Mouse (Mus musculus): ENCODE measurements around the gene Me1.
"Not testable (repeated sequence)": the region's sequence is repeated elsewhere in the genome, so short reads cannot be mapped to it uniquely, and the experiment has no call there.

The Me1 gene

DNA sequence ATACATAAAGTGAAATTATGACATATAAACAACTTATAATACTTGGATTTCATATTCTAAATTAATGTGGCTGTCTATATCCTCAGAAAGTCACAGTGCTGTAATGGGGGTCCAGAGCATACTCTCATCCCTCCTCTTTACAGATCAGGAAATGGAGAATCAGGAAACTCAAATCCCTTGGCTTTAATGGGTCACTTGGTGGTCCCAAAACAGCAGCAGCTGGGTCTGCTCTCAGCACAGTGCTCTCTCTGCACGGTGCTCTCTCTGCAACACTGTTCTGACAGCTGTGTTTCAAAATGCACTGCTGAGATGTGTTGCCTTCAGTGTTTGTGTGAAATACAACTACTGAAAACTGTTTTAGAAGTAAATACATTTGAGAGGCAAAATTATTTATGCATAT is 43.6 kb downstream of the Me1 start:
- no peak for DNase-seq (ENCODE audit: low spot score)

DNA sequence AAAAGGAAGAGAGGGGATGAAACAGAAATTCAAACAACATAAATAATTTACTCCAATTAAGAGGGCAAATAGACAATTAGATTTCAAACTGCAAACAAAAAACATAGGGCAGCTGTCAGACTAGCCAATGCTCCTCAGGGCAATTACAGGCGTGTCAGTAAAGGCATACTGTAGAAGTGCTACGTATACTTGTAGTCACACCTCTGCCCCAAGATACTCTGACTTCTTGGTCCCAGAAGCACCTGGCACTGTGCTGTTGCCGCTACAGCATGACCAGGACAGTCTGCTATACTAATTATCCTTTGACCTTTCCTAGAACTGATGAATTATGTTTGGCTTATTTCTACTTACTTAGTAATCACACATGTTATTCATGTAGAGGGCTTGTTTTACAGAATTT is 44.5 kb downstream of the Me1 start:
- no peak for DNase-seq (ENCODE audit: low spot score)

DNA sequence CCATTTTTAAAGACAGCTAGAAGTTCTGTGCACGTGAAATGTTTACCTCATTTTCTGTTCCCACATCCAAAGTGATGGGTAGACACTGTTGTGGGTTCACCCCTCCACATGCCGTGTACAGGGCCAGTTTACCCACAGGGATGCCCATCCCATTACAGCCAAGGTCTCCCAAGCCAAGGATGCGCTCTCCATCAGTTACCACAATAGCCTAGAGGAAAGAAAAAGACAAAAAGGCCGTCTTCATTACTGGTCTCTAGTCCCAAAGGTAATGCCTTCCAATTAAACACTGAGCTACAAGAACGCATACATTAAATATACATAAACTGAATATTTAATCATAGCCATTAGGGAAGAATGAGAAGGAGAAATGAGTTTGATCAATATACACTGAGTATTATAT is 44.9 kb downstream of the Me1 start:
- DNase-seq (ENCODE audit: low spot score), result no peak

DNA sequence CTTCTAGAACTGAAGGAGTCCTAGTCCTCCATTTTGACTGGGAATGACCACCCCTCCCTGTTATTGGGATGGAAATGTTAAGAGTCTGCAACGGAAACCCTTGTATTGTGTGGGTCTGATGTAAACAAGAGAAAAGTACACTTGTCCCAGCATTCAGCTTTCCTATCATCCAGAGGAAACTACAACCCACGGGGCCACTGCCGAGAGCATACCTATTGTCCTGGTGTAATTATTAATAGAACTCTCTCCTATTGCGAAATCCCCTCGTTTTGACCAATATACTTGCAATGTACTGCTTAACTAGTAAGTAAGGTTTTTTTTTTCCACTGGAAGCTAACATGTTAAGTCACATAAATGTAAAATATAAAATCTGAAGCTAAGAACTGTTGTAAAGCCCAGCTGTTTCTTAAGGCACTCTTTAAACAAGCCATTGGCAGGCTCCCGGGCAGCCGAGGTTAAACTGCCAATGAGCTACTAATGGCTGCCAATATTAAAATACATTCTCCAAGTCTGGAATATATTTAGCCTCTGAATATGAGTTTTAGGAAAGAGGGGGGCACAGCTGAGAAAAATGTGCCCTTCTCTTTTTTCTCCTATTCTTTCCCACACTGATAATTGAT is 47.7 kb downstream of the Me1 start:
- no peak for DNase-seq (ENCODE audit: low spot score)

DNA sequence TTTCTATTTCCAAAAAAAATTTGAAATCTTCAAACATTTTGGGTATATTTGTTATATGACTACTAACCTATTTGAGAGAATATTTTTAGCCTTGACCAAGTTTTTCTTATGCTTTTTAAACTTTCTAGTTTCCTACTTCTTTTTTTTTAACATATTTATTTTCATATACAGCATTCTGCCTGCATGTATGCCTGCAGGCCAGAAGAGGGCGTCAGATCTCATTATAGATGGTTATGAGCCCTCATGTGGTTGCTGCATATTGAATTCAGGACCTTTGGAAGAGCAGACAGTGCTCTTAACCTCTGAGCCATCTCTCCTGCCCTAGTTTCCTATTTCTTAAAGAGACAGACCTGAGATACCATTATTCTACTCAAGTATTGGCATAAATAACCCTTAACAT is 48.9 kb downstream of the Me1 start:
- no peak for DNase-seq (ENCODE audit: low spot score)

DNA sequence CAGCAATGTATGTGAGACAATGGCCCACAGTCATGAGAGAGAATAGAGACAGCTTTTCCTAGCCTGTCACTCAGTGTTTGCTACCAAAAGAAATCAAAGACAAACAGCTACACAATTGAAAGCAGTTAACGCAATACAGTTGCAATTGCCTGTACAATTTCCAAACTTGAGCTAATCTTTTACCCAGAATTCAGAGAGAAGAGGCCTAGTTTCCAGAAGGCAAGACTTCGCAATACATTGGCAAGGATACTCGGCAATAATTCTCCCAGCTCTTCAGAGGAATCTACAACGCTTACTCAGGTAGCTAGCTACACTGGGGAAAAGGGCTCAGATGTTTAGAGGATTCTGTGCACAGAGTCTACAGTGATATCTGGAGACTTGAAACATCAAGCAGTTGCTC is 52.3 kb downstream of the Me1 start:
- DNase-seq (ENCODE audit: low spot score), result no peak

DNA sequence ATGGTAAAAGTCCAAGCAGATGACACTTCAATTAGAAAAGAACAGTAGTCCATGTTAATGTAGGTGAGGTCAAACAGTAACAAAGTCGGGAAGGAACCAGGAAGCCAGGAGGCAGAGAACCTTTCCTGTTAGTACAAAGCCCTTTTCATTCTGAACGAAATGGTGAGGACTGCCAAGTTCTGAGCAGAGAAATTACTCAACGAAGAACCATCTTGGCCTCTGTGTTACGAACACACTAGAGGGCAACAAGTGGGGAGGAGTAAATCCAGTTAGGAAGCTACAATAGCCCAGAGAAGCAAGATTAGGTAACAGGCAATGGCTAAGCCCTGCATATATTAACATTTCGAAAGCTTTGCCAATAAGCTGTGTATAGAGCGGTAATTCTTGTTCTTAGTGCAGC is 57.0 kb downstream of the Me1 start:
- no peak for DNase-seq (ENCODE audit: low spot score)

DNA sequence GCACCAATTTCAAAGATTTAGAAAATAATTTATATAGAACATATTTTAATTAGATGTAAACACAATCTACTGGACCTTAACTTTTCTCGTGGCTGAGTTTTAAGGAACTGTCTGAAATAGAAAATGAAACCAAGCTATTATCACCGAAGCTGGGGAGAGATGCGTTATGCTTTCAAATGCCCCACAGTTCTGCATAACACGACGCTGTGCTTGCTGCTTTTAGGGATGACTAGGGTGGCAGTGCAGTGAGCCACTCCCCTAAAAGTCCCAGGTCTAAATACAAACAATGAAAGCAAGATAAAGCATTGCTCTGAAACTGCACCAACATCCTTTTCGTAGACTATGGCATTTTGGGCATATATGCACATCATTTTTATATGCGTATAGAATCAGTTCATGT is 64.6 kb downstream of the Me1 start:
- no peak for DNase-seq (ENCODE audit: low spot score)

DNA sequence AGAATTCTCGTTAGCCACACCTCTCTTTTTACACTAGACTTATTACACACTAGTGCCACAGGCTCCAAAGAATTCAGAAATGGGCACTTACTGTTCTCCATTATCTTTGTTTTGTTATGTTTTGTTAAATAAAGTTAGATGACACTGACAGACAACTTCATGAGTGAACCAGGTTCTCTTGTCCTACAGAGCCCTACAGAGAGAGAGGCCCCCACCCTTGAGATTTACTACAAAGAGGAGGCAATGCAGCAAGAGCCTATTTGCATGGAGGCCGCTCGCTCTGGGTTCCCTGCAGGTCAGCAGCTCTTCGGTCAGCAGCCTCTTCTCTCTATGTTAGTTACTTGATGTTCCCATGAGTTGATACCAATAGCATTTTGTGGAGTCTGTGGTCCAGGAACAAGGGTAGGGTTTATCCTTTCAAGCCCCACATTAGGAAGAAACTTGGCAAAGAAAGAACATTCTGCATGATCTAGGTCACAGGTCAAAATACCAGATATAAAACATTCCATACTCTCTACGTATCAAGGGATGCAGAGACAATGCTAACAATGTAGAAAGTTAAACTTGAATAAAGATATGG is 65.3 kb downstream of the Me1 start:
- no peak for DNase-seq (ENCODE audit: low spot score)

DNA sequence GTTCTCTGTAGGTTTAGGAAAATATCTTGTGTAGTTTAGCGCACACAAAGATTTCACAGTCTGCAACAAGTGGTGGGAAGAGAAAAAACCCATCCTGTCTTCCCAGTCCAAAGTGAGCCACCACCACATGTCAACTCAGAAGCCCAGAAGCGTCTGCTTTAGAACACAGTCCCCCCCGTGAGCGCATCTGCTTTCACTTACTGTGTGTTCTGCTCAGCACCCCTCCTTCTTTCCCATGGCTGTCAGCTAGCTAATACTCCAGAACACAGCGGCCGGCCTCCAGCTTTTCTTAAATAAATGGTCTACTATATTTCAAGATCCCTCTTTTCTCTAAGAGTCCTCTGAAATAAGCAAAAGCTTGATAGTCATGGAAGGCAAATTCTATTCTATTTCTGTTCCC is 66.4 kb downstream of the Me1 start:
- DNase-seq (ENCODE audit: low spot score), result no peak

DNA sequence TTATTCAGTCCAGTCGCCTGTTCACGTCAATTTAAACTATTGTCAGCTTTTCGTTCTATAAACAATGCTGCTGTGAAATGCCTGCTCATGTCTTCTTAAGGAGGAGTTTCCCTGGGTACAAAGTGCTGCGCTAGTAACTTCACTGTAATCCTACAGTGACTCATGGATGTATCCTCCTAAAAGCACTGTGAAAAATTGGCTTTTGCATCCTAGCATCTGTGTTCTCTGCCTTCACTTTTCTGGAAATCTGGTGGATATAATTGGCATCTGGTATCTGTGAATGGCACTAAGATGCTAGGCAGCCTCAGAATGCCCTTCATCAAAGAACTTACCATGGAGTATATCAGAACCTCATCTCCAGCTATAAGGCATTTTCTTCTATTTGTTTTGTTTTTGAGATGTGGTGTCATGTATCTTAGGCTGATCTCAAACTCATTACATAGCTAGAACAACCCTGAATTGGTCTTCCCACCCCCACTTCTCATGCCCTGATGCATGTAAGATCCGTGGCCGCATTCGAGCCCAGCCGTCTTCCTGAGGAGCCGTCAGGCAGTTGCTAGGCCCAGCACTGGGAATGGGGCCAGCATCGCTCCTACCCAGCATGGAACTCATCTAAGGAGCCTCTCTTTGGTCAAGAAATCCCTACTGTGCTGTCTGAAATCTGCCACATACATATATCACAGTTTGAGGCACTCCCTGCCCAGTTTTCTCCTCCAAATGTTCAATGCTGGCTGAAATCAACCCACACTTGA is 67.8 kb downstream of the Me1 start:
- DNase-seq (ENCODE audit: low spot score), result no peak

DNA sequence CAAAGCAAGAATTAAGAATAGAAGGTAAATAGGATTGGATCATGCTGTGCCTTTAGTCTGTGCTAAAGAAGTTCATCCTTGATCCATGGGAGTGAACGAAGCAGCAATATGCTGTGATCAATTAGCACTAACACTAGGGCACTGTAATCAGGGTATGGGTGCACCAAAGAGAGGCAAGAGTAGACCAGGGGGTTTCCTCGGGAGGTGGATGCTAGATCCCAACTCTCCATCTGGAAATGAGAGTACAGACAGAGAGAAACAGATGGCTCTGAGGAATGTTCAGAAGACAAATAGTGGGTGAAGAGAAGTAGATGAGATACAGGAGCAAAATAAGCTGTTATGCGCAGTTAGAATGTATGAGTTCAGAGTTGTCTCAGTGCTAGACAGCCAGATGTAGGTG is 68.8 kb downstream of the Me1 start:
- no peak for DNase-seq (ENCODE audit: low spot score)

DNA sequence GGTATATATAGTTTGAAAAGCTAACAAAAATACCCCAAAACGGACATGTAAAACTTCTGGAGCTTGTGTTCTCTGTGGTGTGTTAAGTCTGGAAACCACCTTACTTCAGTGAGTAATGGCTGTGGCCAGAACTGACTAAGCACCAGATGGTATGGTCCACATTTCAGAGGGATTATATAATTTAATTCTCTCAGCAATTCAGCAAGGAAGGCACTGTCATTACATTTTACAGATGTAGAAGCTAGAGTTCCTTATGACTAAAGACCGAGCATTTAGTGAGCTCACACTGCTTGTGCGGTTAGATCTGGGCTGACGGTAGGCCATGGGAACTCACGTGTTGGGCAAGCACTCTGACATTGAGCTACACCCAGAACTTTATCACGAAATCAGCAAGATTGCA is 71.0 kb downstream of the Me1 start:
- no peak for DNase-seq (ENCODE audit: low spot score)

DNA sequence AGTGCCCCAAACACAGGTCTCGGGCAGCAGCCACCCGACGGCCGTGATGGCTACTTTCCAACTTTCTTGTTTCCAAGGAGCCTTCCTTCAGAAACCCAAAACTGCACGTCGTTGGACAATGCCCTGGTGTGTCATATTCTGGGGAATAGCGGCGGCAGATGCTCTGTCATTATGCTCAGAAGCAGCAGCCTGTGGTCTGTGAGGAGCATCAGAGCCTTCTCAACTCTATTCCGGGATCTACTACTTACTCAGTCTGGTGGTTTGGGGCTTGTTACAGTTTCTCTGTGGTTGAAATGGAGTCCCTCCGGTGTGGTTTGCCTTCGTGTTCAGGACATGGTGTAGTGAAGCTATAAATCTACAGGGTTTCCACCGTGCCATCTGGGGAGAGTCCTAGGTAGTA is 71.7 kb downstream of the Me1 start:
- DNase-seq (ENCODE audit: low spot score), result no peak

DNA sequence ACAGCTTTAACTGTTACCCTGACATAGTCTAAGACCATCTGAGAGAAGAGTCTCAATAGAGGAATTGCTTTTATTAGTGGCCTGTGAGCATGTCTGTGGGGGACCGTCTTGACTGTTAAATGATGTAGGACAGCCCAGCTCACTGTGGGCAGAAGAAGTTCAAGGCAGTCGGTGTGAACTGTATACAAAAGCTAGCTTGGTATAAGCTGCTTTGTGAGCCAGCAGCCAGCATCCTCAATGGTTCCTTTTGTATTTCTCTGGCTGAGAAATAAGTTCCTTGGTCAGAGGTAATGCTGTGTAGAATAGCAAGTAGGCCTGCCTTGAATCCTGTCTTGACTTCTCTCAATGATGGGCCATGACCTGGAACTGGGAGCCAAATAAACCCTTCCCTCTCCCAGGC is 73.7 kb downstream of the Me1 start:
- no peak for DNase-seq (ENCODE audit: low spot score)

DNA sequence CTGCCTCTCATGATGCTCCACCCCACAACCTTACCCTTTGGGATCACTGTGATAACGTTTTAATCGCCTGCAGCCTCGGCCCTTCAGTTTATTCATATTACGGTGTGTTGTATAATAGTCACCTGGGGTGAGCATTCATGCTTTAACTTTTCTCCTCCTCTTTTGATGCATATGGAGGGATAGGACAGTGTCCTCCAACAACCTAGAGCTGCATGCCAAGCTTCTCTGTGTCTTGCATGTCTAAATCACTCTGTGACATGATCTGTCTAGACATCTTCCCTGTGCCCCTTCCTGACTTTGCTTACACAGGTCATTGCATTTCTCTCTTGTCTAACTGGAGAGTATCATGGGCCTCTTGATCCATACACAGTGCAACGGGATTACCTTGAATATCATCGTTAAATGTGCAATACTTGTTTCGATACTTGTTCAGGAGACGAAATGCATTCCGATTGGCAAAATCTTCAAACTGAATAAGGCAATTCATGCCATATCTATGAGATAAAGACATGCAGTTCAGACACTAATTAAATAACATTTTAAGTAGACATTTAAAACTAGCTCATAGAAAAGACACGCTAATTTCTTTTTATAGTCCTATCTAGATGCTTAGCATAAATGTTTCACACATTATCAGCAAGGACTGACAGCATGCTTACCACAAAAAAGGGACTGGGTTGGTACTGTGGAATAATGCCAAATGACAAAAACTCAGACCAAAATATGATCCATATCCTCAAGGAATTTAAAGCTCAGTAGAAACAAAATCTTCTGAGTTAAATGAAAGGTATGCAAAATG is 76.2 kb downstream of the Me1 start:
- DNase-seq (ENCODE audit: low spot score), result no peak

DNA sequence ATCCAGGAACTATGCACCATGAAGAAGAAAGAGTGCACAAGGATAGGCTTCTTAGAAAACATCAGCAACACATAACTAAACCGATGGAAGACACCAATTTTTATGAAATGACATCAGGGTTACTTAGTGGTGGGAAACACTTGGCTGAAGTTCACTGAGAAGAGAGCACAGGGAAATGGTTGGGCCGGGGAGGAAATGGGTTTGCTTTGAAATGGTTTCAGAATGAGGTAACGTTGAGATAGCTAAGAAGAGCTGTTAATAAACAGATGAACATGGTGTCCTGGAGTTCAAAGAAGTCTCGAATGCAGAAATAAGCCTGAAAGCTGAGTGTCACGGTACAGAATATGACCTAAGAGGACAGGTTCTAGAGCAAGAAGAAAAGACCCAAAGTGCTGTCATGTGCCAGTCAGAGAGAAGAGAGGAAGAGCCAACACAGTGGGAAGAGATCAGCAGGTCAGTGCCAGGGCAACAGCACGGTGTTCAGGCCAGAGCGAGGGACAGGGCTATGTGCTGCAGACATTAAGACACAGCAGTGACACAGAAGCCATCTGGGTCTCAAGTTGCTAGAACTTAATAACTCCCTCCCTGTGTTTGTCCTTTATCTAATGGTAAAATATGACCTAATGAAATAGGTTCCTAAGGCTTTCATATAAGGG is 77.8 kb downstream of the Me1 start:
- no peak for DNase-seq (ENCODE audit: low spot score)

DNA sequence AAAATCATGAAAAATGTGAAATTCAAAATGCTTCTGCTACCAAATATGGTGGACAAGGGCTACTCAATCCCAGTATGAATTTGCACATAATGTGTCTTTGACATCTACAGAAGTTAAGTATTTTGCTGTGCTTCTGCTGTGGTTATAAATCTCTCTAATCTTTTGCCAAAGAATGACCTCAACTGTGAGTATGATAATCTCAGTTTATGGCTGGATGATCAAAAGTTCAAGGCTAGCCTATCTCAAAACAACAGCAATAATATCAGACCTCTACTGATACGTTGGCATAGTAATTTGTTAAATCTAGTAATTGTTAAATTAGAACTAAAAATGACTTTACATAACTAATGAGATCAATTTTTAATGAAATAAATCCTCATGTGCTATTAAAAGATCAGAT is 80.0 kb downstream of the Me1 start:
- no peak for DNase-seq (ENCODE audit: low spot score)

DNA sequence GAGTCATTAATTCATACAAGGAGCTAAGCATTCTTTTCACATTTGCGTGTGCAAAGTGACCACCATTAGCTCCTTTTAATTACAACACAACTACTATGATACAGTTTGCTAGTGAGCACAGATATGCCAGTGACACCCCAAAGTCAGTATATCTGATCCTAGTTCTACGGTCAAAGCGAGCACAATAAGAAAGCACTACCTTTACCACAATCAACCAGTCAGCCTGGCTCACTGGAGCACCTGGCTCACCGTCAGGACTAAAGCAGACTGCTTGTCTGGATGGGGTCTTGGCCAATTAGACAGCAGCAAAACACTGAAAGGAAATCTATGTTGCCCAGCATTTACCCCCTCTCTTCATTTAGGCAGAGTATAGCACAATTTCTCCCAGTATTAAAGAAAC is 83.7 kb downstream of the Me1 start:
- DNase-seq (ENCODE audit: low spot score), result no peak

DNA sequence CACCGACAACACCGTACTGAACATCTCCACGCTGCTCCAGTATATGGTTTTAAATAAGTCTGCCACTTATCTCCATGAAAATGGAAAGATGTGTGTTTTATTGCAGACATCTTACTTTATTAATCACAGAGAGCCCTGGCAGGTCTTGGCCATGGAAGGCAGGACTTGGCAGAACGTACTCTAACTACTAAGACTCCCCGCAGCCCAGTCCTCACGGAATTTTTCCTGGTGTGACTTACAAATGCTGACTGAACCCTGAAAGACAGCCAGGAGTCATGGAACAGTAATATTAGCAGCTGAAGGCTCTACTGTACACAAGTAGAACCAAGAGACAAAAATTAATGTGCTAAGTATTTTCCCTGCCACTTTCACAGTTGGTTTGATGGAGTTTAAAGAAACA is 90.0 kb downstream of the Me1 start:
- DNase-seq (ENCODE audit: low spot score), result no peak

DNA sequence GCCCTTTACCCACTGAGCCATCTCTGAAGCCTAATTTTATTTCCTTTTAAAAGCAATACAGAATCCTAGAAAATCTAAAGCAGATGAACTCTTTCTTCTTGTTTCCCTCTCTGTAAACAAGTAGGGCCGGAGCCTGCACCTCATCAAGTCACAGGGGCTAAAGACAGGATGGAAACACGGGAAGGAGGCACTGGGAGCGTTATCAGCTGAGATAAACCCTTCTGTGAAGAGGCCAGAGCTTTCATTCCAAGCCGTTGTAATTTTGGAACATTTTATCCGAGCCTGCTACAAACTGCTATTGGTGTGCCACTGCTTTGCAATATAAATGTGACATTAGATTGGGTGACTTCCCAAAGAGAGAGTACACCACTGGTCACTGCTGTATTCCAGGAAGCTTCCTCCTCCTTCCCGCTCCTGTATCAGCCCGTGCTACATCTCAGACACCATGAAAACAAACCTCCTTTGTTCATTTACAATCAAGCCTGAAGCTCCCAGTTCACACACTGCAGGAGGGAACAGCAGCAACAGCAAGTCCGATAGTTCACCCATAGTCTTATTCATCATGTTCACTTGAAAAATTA is 95.9 kb downstream of the Me1 start:
- DNase-seq (ENCODE audit: low spot score), result no peak

DNA sequence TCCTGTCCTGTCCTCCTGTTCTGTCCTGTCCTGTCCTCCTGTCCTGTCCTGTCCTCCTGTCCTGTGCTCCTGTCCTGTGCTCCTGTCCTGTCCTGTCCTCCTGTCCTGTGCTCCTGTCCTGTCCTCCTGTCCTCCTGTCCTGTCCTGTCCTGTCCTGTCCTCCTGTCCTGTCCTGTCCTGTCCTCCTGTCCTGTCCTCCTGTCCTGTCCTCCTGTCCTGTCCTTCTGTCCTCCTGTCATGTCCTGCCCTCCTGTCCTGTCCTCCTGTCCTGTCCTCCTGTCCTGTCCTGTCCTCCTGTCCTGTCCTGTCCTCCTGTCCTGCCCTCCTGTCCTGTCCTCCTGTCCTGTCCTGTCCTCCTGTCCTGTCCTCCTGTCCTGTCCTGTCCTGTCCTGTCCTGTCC is 98.8 kb downstream of the Me1 start:
- not testable (repeated sequence) for DNase-seq (ENCODE audit: low spot score)

Data from spleen, adult 12 weeks (tissue).